Mouse (Mus musculus) MEL (cell line): ENCODE data around the gene Zdhhc4. TPM values are rescaled to one million over a fixed set of nuclear protein-coding genes. Genes with fewer than 3 reads are reported as not detected.

ENCODE experiments used
- DNase-seq: peaks from one replicate; pipeline ENCODE4 v3.0.0; 2011; ENCODE audit warnings: low read depth, low spot score
- H3K27ac ChIP-seq: 2 replicates; pipeline ENCODE4 v1.5.1; 2012; ENCODE audit warnings: low read depth, mild to moderate bottlenecking, control low read depth, low read length, moderate library complexity; ENCODE audit not compliant: control insufficient read depth
- H3K27me3 ChIP-seq, 2 experiments: fragments of 150-350 bp in 1 of 2; sonication (generic) in 1 of 2; 2 replicates each; pipeline ENCODE4 v1.6.1; 2012; ENCODE audit warnings: low read length in 2 of 2, mild to moderate bottlenecking in 2 of 2, improper control_type of control experiment in 1 of 2, moderate library complexity in 1 of 2; ENCODE audit not compliant: insufficient read depth in 2 of 2, control insufficient read depth in 1 of 2
- H3K36me3 ChIP-seq, 2 experiments: 2 replicates each; pipeline ENCODE4 v1.6.1; 2012 to 2014; ENCODE audit warnings: low read length in 2 of 2, improper control_type of control experiment in 1 of 2, inconsistent platforms in 1 of 2, mild to moderate bottlenecking in 1 of 2; ENCODE audit not compliant: insufficient read depth in 2 of 2, control insufficient read depth in 1 of 2
- H3K4me1 ChIP-seq, 2 experiments: fragments of 150-350 bp in 1 of 2; sonication (generic) in 1 of 2; 2 replicates each; pipeline ENCODE4 v1.6.1; 2012; ENCODE audit warnings: low read length in 2 of 2, improper control_type of control experiment in 1 of 2, mild to moderate bottlenecking in 1 of 2; ENCODE audit not compliant: insufficient read depth in 2 of 2, control insufficient read depth in 1 of 2
- H3K4me3 ChIP-seq, 2 experiments: fragments of 150-350 bp in 1 of 2; sonication (generic) in 1 of 2; 2 replicates each; pipeline ENCODE4 v1.5.1; 2012; ENCODE audit warnings: low read depth in 2 of 2, low read length in 2 of 2, mild to moderate bottlenecking in 2 of 2, moderate library complexity in 2 of 2, control low read depth in 1 of 2, improper control_type of control experiment in 1 of 2; ENCODE audit not compliant: control insufficient read depth in 1 of 2, insufficient read depth in 1 of 2
- H3K79me2 ChIP-seq: 2 replicates; pipeline ENCODE4 v1.6.1; 2012; ENCODE audit warnings: mild to moderate bottlenecking, low read length, moderate library complexity; ENCODE audit not compliant: control insufficient read depth, poor library complexity, insufficient read depth
- H3K9ac ChIP-seq: 2 replicates; pipeline ENCODE4 v1.6.1; 2012; ENCODE audit warnings: low read depth, mild to moderate bottlenecking, control low read depth, low read length, moderate library complexity; ENCODE audit not compliant: control insufficient read depth, poor library complexity, severe bottlenecking
- H3K9me3 ChIP-seq: fragments of 150-350 bp; sonication (generic); replicated peaks from 2 replicates; pipeline ENCODE4 v1.6.1; 2012; ENCODE audit warnings: mild to moderate bottlenecking, low read length, improper control_type of control experiment, moderate library complexity; ENCODE audit not compliant: insufficient read depth
- CHD1 ChIP-seq: IDR thresholded peaks from 2 replicates; pipeline ENCODE4 v1.6.1; 2012; ENCODE audit warnings: low read depth, mild to moderate bottlenecking, inconsistent platforms, low read length, improper control_type of control experiment
- CHD2 ChIP-seq: IDR thresholded peaks from 2 replicates; pipeline ENCODE4 v1.6.1; 2011; ENCODE audit warnings: low read length, improper control_type of control experiment
- ELF1 ChIP-seq: IDR thresholded peaks from 2 replicates; pipeline ENCODE4 v1.6.1; 2014; ENCODE audit warnings: low read depth, mild to moderate bottlenecking, inconsistent platforms, low read length, improper control_type of control experiment, moderate library complexity
- EP300 ChIP-seq, 2 experiments: IDR thresholded peaks; 2 replicates each; pipeline ENCODE4 v1.6.1; 2011; ENCODE audit warnings: improper control_type of control experiment in 2 of 2, low read length in 2 of 2, low read depth in 1 of 2, mild to moderate bottlenecking in 1 of 2
- GATA1 ChIP-seq: IDR thresholded peaks from 2 replicates; pipeline ENCODE4 v1.6.1; 2011; ENCODE audit warnings: low read depth, low read length, improper control_type of control experiment
- HCFC1 ChIP-seq: IDR thresholded peaks from 2 replicates; pipeline ENCODE4 v1.6.1; 2012; ENCODE audit warnings: low read depth, mild to moderate bottlenecking, inconsistent platforms, low read length, improper control_type of control experiment, moderate library complexity
- MAFK ChIP-seq: IDR thresholded peaks from 2 replicates; pipeline ENCODE4 v1.6.1; 2011; ENCODE audit warnings: low read depth, mild to moderate bottlenecking, low read length, improper control_type of control experiment, borderline replicate concordance
- MAX ChIP-seq: IDR thresholded peaks from 2 replicates; pipeline ENCODE4 v1.6.1; 2011; ENCODE audit warnings: low read length, improper control_type of control experiment
- MAZ ChIP-seq: IDR thresholded peaks from 2 replicates; pipeline ENCODE4 v1.6.1; 2012; ENCODE audit warnings: low read depth, mild to moderate bottlenecking, inconsistent platforms, low read length, improper control_type of control experiment
- MEF2A ChIP-seq: IDR thresholded peaks from 2 replicates; pipeline ENCODE4 v1.6.1; 2014; ENCODE audit warnings: low read depth, mild to moderate bottlenecking, inconsistent platforms, low read length, improper control_type of control experiment; ENCODE audit not compliant: poor library complexity, insufficient replicate concordance, severe bottlenecking; ENCODE audit errors: extremely low read depth
- MXI1 ChIP-seq: IDR thresholded peaks from 2 replicates; pipeline ENCODE4 v1.6.1; 2011; ENCODE audit warnings: mild to moderate bottlenecking, low read depth, low read length, improper control_type of control experiment
- MYB ChIP-seq: IDR thresholded peaks from 2 replicates; pipeline ENCODE4 v1.6.1; 2011; ENCODE audit warnings: mild to moderate bottlenecking, low read depth, low read length, improper control_type of control experiment
- MYC ChIP-seq: IDR thresholded peaks from 2 replicates; pipeline ENCODE4 v1.6.1; 2011; ENCODE audit warnings: low read depth, mild to moderate bottlenecking, low read length, improper control_type of control experiment, moderate library complexity
- NELFE ChIP-seq: IDR thresholded peaks from 2 replicates; pipeline ENCODE4 v1.6.1; 2011; ENCODE audit warnings: low read depth, low read length, improper control_type of control experiment
- NRF1 ChIP-seq: IDR thresholded peaks from 2 replicates; pipeline ENCODE4 v1.6.1; 2014; ENCODE audit warnings: low read depth, mild to moderate bottlenecking, inconsistent platforms, low read length, improper control_type of control experiment, moderate library complexity; ENCODE audit not compliant: poor library complexity, insufficient read depth, severe bottlenecking
- POLR2A ChIP-seq, 2 experiments: IDR thresholded peaks; 2 replicates each; pipeline ENCODE4 v1.6.1; 2011 to 2012; ENCODE audit warnings: low read length in 2 of 2, mild to moderate bottlenecking in 2 of 2, control low read depth in 1 of 2, improper control_type of control experiment in 1 of 2, low read depth in 1 of 2, moderate library complexity in 1 of 2; ENCODE audit not compliant: control insufficient read depth in 1 of 2, insufficient read depth in 1 of 2, poor library complexity in 1 of 2
- RAD21 ChIP-seq: IDR thresholded peaks from 2 replicates; pipeline ENCODE4 v1.6.1; 2011; ENCODE audit warnings: mild to moderate bottlenecking, low read depth, low read length, improper control_type of control experiment
- SMC3 ChIP-seq: IDR thresholded peaks from 2 replicates; pipeline ENCODE4 v1.6.1; 2011; ENCODE audit warnings: low read depth, low read length, improper control_type of control experiment
- TAL1 ChIP-seq: IDR thresholded peaks from 2 replicates; pipeline ENCODE4 v1.6.1; 2012; ENCODE audit warnings: mild to moderate bottlenecking, inconsistent platforms, low read length, moderate library complexity, mixed read lengths
- TBP ChIP-seq: IDR thresholded peaks from 2 replicates; pipeline ENCODE4 v1.8.0; 2011; ENCODE audit warnings: low read depth, low read length, improper control_type of control experiment
- TCF12 ChIP-seq: IDR thresholded peaks from 2 replicates; pipeline ENCODE4 v1.6.1; 2014; ENCODE audit warnings: low read depth, mild to moderate bottlenecking, inconsistent platforms, low read length, improper control_type of control experiment, moderate library complexity
- UBTF ChIP-seq: IDR thresholded peaks from 2 replicates; pipeline ENCODE4 v1.6.1; 2012; ENCODE audit warnings: low read depth, mild to moderate bottlenecking, inconsistent platforms, low read length, improper control_type of control experiment, moderate library complexity, borderline replicate concordance; ENCODE audit not compliant: insufficient read depth
- USF1 ChIP-seq: IDR thresholded peaks from 2 replicates; pipeline ENCODE4 v1.6.1; 2014; ENCODE audit warnings: low read depth, mild to moderate bottlenecking, inconsistent platforms, low read length, improper control_type of control experiment, moderate library complexity
- ZC3H11A ChIP-seq: IDR thresholded peaks from 2 replicates; pipeline ENCODE4 v1.6.1; 2012; ENCODE audit warnings: low read depth, mild to moderate bottlenecking, inconsistent platforms, low read length, improper control_type of control experiment
- ZMIZ1 ChIP-seq: IDR thresholded peaks from 2 replicates; pipeline ENCODE4 v1.6.1; 2012; ENCODE audit warnings: low read depth, mild to moderate bottlenecking, inconsistent platforms, low read length, improper control_type of control experiment, moderate library complexity
- ZNF384 ChIP-seq: IDR thresholded peaks from 2 replicates; pipeline ENCODE4 v1.6.1; 2012; ENCODE audit warnings: low read depth, mild to moderate bottlenecking, inconsistent platforms, low read length, improper control_type of control experiment
- polyA plus RNA-seq, 2 experiments: library from polyadenylated mRNA; stranded (reverse) in 1 of 2; unstranded in 1 of 2; fragments of >175 nt in 1 of 2; fragments of >200 nt in 1 of 2; gene quantifications; 2 replicates each; pipeline versions ENCODE4 v1.2.1 to v1.2.4; 2012; ENCODE audit warnings: low replicate concordance in 2 of 2, low read depth in 1 of 2; ENCODE audit not compliant: insufficient read length in 2 of 2, insufficient read depth in 1 of 2, missing spikeins in 1 of 2
- total RNA-seq: library from RNA; depleted of rRNA; stranded (reverse); fragments of 300-350 nt; gene quantifications from 2 replicates; pipeline ENCODE4 v1.2.3, GENCODE M21; 2012

The Zdhhc4 gene
- total and polyA plus RNA-seq, 3 experiments = 17.6 to 62.1 TPM; not detected in 1

DNA sequence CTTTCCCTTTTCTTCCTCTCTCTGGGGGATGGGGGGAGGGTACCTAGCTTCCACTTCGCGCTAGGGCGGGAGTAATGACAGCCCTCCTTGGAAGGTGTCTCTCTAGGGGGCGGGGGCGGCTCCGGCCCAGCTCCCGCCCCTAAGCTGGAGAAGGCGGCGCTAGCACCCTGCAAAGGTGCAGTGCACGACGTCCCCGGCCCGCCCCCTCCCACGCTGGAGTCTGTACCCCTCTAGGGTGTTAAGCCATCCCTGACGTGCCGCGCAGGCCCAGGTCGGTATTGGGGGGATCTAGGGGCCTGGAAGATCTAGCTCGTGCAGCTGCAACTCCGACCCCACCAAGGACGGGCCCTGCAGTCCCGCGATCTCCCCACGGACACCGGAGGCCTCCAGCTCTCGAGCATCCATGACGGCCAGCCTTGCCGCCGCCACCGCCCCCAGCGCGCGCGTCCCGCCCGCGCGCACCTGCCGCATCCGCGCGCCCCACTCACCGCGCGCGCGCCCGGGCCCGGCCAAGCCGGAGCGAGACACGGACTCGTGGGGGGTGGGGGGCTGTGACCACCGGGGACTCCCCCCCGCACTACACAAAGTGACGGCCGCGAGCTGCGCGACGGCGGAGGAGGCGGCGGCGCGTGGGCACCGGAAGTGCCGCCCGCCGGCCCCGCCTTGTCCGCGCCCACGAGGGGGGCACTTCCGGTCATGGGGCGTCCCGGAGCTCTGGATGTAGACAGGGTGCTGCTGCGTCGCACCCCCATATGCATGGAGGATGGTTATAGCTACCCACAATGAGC, 59.5 kb downstream of the Zdhhc4 start, which contains the start of gene Zfp316:
Zfp316 (minus strand) TSS at position 660 of the 788 bp plus-strand sequence.
- peaks cover 7% of the 10 kb centered on the region for H3K79me2 ChIP-seq
- peak; percentile 79 for DNase-seq
- peak within 1 kb of the TSS; percentile 32 for H3K27ac ChIP-seq
- H3K4me3 ChIP-seq = peak within 1 kb of the TSS; percentile 79 to 97
- H3K36me3 ChIP-seq = peaks cover 0 to 20% of the 10 kb centered on the region in 2 experiments; a peak in 2 of 4 replicates
- H3K9ac ChIP-seq = peak within 1 kb of the TSS; percentile 81
- no peaks in the 10 kb centered on the region for H3K27me3 ChIP-seq
- peaks cover 8 to 37% of the 10 kb centered on the region in 2 experiments for H3K4me1 ChIP-seq
- no peaks in the 10 kb centered on the region for H3K9me3 ChIP-seq
- peak; percentile 71 for TF ChIP-seq ELF1
- peak; percentile 51; the same call in 1 of the 2 replicates for TF ChIP-seq NRF1
- TF ChIP-seq GATA1 = no peak
- peak; percentile 69 for TF ChIP-seq HCFC1
- TF ChIP-seq ZC3H11A = no peak
- peak; percentile 64; the same call in 1 of the 2 replicates for TF ChIP-seq MAZ
- no peak for TF ChIP-seq UBTF
- TF ChIP-seq ZNF384 = no peak
- TF ChIP-seq TBP = no peak
- no peak for TF ChIP-seq CHD2
- no peak for TF ChIP-seq CHD1
- TF ChIP-seq MAX = no peak; the same call in 1 of the 2 replicates
- TF ChIP-seq NELFE = peak; percentile 42; the same call in 1 of the 2 replicates
- peak; percentile 50 to 63; a peak in 3 of 4 replicates for TF ChIP-seq POLR2A (IDR thresholded peaks at IDR 0.05; ENCODE audit: control insufficient read depth in 1 of 2, insufficient read depth in 1 of 2, low read depth in 1 of 2, low read length in 2 of 2, poor library complexity in 1 of 2)
- peak; percentile 24 for TF ChIP-seq TCF12
- TF ChIP-seq SMC3 = no peak
- TF ChIP-seq MYC = 0 out of 2 replicates have a peak, but pooled peaks have one; percentile 21
- 0 out of 4 replicates have a peak, but pooled peaks of 1 of the 2 experiments have one; percentile 18 for TF ChIP-seq EP300 (IDR thresholded peaks at IDR 0.05; ENCODE audit: low read depth in 1 of 2, low read length in 2 of 2)
- TF ChIP-seq USF1 = peak; percentile 77
- TF ChIP-seq TAL1 = no peak
- no peak for TF ChIP-seq MEF2A
- TF ChIP-seq ZMIZ1 = peak; percentile 27
- TF ChIP-seq MXI1 = peak; percentile 58
- TF ChIP-seq MAFK = no peak
- no peak for TF ChIP-seq RAD21
- TF ChIP-seq MYB = no peak
